Mouse (Mus musculus) right cerebral cortex, postnatal 10 days (tissue): ENCODE measurements around the gene Mfsd6l.

Experiments
- DNase-seq, 2 experiments: peaks; one replicate each; pipeline ENCODE4 v3.0.0; 2021; ENCODE audit warnings: low spot score in 2 of 2

Mfsd6l gene

GRCm38 (mm10) chr11:68553981-68554471 is 2.0 kb upstream of the Mfsd6l start:
- no peak for DNase-seq

GRCm38 (mm10) chr11:68559546-68559945 is 3.6 kb downstream of the Mfsd6l start:
- DNase-seq: no peak

GRCm38 (mm10) chr11:68561957-68562950 is 6.3 kb downstream of the Mfsd6l start:
- no peak for DNase-seq

- no peak for DNase-seq
Measured at GRCm38 (mm10) chr11:68564356-68565031, 8.5 kb downstream of the Mfsd6l start.

GRCm38 (mm10) chr11:68565032-68565429 is 9.0 kb downstream of the Mfsd6l start:
- DNase-seq: no peak

- DNase-seq: peak; percentile 91 to 92
Measured at GRCm38 (mm10) chr11:68566447-68567059, 10.6 kb downstream of the Mfsd6l start.

- DNase-seq: no peak
Measured at GRCm38 (mm10) chr11:68570861-68571260, 14.9 kb downstream of the Mfsd6l start.

GRCm38 (mm10) chr11:68577076-68577475 is 21.1 kb downstream of the Mfsd6l start:
- no peak for DNase-seq

- DNase-seq: peak; percentile 82 to 87
Measured at GRCm38 (mm10) chr11:68579462-68579881, 23.5 kb downstream of the Mfsd6l start.

- DNase-seq: no peak
Measured at GRCm38 (mm10) chr11:68580566-68580965, 24.6 kb downstream of the Mfsd6l start.

GRCm38 (mm10) chr11:68583225-68583624 is 27.2 kb downstream of the Mfsd6l start:
- DNase-seq: peak; percentile 80 to 82

- DNase-seq: no peak
Measured at GRCm38 (mm10) chr11:68583906-68584480, 28.0 kb downstream of the Mfsd6l start.

GRCm38 (mm10) chr11:68585890-68586289 is 29.9 kb downstream of the Mfsd6l start:
- DNase-seq: no peak

GRCm38 (mm10) chr11:68586721-68587120 is 30.7 kb downstream of the Mfsd6l start, which contains the start of gene Ccdc42:
Gene Ccdc42, plus strand, starts transcription at chr11:68587021.
- no peak for DNase-seq

GRCm38 (mm10) chr11:68589055-68589809 is 33.2 kb downstream of the Mfsd6l start:
- DNase-seq: peak; percentile 66 to 81

GRCm38 (mm10) chr11:68591708-68592107 is 35.7 kb downstream of the Mfsd6l start:
- DNase-seq: no peak

- no peak for DNase-seq
Measured at GRCm38 (mm10) chr11:68593247-68593646, 37.3 kb downstream of the Mfsd6l start.

- DNase-seq: no peak
Measured at GRCm38 (mm10) chr11:68597912-68598311, 41.9 kb downstream of the Mfsd6l start.

- no peak for DNase-seq
Measured at GRCm38 (mm10) chr11:68600551-68601021, 44.6 kb downstream of the Mfsd6l start.

- DNase-seq: no peak
Measured at GRCm38 (mm10) chr11:68601486-68601991, 45.6 kb downstream of the Mfsd6l start.
